13 mouse cellular contexts compared by ENCODE assay signal in the genomic region with DNA sequence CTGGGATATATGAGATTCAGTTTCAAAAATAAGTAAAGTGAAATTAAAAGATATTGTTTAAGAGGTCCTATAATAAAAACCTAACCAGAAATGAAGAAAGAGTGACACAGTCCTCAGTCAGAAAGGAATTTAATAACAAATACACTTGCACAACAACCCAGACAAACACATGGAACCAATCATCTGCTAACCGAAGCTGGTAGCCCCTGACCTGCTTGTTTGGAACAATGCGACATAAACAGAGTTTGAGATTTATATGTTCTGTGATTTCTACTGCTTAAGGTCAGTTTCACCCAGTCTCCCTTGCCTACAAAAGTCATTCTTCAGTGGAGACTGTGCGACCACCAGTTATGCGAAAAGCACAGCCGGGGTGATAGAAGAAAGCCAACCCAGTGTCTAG.
"Had no signal": no experiment of that assay in that cellular context is flagged by ENCODE, and none has a peak within 500 bp of the region (broad histone marks: within the 10 kb centered on the region; RNA-seq: fewer than 3 reads in every experiment).

No protein-coding gene starts in this region.

- H3K4me1 ChIP-seq: limb, embryonic 13.5 days had no signal

- H3K27ac ChIP-seq: layer of hippocampus, adult 2 months; limb, embryonic 13.5 days; liver, embryonic 14.5 days had no signal

- H3K27me3 ChIP-seq: limb, embryonic 13.5 days; midbrain, embryonic 13.5 days had no signal

- H3K9ac ChIP-seq: limb, embryonic 13.5 days; liver, embryonic 14.5 days; midbrain, embryonic 13.5 days had no signal

- H3K4me2 ChIP-seq: limb, embryonic 13.5 days; midbrain, embryonic 13.5 days had no signal

- H3K9me3 ChIP-seq: limb, embryonic 13.5 days; midbrain, embryonic 13.5 days had no signal

- H3K4me3 ChIP-seq: layer of hippocampus, adult 2 months; limb, embryonic 13.5 days; midbrain, embryonic 13.5 days; myocyte had no signal

- ATAC-seq: intestine, postnatal 0 days had no signal

- DNase-seq: kidney, adult 8-10 months; kidney, postnatal 10 days; kidney, postnatal 4 days; right cerebral cortex, postnatal 4 days; spleen, adult 18-20 months; thymus, adult 18-20 months; thymus, postnatal 14 days had no signal

- H3K36me3 ChIP-seq: limb, embryonic 13.5 days; midbrain, embryonic 13.5 days had no signal
